Mouse (Mus musculus): ENCODE measurements around the gene Cfap74. TPM values are rescaled to one million over a fixed set of nuclear protein-coding genes. Genes with fewer than 3 reads are reported as not detected.
"Not testable (repeated sequence)": the region's sequence is repeated elsewhere in the genome, so short reads cannot be mapped to it uniquely, and the experiment has no call there.

Cfap74 gene
- polyA plus RNA-seq, 1 experiment = 5.1 TPM

DNA sequence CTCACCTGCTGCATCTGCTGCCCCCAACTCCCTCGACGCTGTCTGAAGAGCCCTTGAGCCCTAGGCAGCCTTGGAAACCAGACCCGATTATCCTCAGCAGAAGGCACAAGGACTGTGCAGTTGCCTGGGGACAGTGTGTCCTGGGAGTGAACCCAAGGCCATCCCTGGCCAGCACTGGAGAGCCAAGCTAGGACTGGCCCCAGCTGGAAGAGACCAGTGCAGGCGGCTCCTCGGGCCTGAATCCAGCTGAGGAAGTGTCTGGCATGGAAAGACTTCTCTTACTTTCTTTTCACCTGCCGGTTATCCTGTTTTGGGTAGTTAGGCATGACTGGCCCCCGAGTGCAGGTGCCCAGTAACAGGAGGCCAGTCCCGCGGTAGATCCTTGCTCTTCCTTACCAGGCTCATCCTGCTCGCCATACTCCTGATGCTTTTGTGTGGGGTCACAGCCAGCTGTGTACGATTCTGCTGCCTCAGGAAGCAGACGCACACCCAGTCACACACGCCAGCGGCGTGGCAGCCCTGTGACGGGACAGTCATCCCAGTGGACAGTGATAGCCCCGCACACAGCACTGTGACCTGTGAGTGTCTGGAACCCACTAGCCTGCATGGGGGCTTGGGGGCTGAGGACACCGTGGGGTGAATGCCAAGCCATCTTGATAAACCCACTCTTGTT is 60.7 kb downstream of the Cfap74 start:
- no peak for TF ChIP-seq CTCF (IDR thresholded peaks at IDR 0.05; ENCODE audit: borderline replicate concordance, extremely low read depth, insufficient read depth, insufficient read length)
- no peak for TF ChIP-seq POLR2A (IDR thresholded peaks at IDR 0.05; ENCODE audit: borderline replicate concordance, extremely low read depth, insufficient read depth, insufficient read length, poor library complexity, severe bottlenecking)
- DNase-seq (ENCODE audit: low read depth) = no peak

- DNase-seq (ENCODE audit: low read depth) = no peak
- TF ChIP-seq CTCF (IDR thresholded peaks at IDR 0.05; ENCODE audit: borderline replicate concordance, extremely low read depth, insufficient read depth, insufficient read length) (no peak), POLR2A (IDR thresholded peaks at IDR 0.05; ENCODE audit: borderline replicate concordance, extremely low read depth, insufficient read depth, insufficient read length, poor library complexity, severe bottlenecking) (no peak)
Measured at GRCm38 (mm10) chr4:155470263-155470953, 61.4 kb downstream of the Cfap74 start.

GRCm38 (mm10) chr4:155470997-155471396 is 62.0 kb downstream of the Cfap74 start:
- TF ChIP-seq POLR2A (IDR thresholded peaks at IDR 0.05; ENCODE audit: borderline replicate concordance, extremely low read depth, insufficient read depth, insufficient read length, poor library complexity, severe bottlenecking) (no peak), CTCF (IDR thresholded peaks at IDR 0.05; ENCODE audit: borderline replicate concordance, extremely low read depth, insufficient read depth, insufficient read length) (no peak)
- DNase-seq (ENCODE audit: low read depth) = no peak

DNA sequence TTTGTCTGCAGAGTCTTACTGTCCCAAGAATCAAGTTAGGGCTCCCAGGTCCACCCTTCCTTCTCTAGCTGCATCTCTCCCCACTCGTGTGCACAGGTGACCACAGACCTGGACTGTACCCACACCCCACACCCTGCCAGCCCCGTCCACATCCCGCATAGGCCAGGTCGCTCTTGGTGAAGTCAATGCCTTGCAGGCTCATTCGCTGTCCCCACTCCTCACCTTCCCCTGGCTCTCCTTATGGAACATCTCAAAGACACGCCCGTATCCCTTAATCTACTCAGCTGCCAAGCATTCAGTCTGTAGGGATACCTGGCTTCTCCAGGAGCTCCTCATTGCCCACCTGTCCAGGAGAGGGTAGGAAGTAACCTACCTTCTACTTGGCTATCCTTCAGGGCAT is 62.4 kb downstream of the Cfap74 start:
- no peak for DNase-seq (ENCODE audit: low read depth)
- TF ChIP-seq POLR2A (IDR thresholded peaks at IDR 0.05; ENCODE audit: borderline replicate concordance, extremely low read depth, insufficient read depth, insufficient read length, poor library complexity, severe bottlenecking) = no peak
- no peak for TF ChIP-seq CTCF (IDR thresholded peaks at IDR 0.05; ENCODE audit: borderline replicate concordance, extremely low read depth, insufficient read depth, insufficient read length)

- peak; percentile 83 for DNase-seq (ENCODE audit: low read depth)
- TF ChIP-seq POLR2A (IDR thresholded peaks at IDR 0.05; ENCODE audit: borderline replicate concordance, extremely low read depth, insufficient read depth, insufficient read length, poor library complexity, severe bottlenecking) (no peak), CTCF (IDR thresholded peaks at IDR 0.05; ENCODE audit: borderline replicate concordance, extremely low read depth, insufficient read depth, insufficient read length) (no peak)
Measured at GRCm38 (mm10) chr4:155472716-155473290, 63.8 kb downstream of the Cfap74 start.

DNA sequence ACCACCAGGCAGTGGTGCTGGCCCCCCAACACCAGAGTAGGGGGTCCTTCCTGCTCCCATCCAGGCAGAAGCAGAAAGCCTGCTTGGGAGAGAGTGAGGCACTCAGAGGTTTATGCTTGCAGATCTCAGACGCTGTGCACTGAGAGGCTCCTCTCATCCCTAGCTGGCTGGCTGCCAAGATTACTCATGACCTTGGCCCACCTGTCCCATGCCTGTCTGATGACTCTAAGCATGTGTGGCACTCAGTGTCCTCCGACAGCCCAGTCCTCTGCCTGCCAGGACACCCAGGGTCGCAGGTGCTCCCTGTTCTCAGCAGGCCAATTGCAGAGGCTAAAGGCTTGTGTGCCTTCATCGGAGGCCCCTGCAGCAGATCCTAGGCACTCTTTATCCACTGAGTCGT is 64.3 kb downstream of the Cfap74 start:
- peak; percentile 27 for DNase-seq (ENCODE audit: low read depth)
- TF ChIP-seq POLR2A (IDR thresholded peaks at IDR 0.05; ENCODE audit: borderline replicate concordance, extremely low read depth, insufficient read depth, insufficient read length, poor library complexity, severe bottlenecking) (no peak), CTCF (IDR thresholded peaks at IDR 0.05; ENCODE audit: borderline replicate concordance, extremely low read depth, insufficient read depth, insufficient read length) (no peak)

DNA sequence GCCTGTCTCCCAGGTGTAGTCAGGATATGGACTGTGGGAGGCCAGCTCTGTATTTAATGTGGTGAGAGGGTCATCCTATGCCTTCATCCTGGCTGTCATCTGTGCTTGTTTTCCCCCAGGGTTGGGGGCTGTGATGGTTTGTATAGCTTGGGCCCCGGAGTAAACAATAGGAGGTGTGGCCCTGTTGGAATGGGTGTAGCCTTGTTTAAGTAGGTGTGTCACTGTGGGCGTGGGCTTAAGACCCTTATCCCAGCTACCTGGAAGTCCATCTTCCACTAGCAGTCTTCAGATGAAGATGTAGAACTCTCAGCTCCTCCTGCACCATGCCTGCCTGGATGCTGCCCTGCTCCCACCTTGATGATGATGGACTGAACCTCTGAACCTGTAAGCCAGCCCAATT is 64.8 kb downstream of the Cfap74 start:
- not testable (repeated sequence) for DNase-seq (ENCODE audit: low read depth)

DNA sequence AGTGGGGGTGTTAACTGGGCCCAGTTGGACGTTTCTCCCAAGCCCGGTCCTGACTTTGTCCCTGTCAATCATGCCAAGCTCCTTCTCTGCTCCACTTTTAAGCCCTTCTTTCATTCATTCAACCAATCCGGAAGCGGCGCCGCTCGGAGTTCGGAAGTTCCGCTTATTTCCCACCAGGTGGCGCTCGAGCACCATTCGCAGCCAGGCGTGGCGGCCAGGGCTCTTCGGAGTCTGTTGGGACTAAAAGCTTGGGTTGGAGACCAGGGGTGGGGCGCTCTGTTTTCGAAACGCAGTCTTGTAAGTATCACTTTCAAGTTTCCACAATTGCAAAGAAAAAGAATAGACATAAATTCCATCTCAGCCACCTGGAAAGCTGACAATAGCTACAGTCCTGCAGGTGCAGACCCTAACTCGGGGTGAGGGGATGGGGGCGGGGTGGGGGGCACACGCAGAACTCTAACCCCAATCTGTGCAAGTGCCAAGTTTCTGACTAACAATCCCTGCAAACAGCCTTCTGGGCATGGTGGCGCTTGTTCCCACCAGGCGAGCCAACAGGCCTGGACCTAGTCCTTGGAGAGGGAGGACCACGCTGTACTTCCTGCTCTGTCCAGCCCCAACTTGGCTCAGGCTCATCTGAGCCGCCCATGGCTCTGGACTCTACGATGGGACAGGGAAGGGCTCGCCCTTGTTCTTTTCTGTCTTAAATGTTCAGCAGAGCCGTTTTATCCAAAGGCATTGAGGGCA is 72.6 kb downstream of the Cfap74 start:
- TF ChIP-seq CTCF (IDR thresholded peaks at IDR 0.05; ENCODE audit: borderline replicate concordance, extremely low read depth, insufficient read depth, insufficient read length) (peak; percentile 97), POLR2A (IDR thresholded peaks at IDR 0.05; ENCODE audit: borderline replicate concordance, extremely low read depth, insufficient read depth, insufficient read length, poor library complexity, severe bottlenecking) (no peak)
- peak; percentile 88 for DNase-seq (ENCODE audit: low read depth)

DNA sequence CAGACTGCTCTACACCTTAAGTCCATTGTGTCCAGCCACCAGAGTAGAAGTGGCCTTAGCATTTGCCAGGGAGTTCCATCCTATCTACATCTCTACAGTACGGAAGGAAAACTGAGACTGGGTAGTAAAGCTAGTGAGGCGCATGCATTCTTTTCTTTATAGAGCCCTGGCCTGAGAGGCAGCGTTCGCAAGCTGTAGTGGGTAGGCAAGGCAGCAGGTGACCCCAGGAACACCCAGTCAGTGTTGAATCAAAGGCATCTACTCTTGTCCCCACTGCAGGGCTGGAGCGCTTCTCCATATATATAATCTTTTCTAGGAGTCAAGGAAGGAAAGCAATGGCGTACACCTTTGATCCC is 73.1 kb downstream of the Cfap74 start:
- no peak for TF ChIP-seq POLR2A (IDR thresholded peaks at IDR 0.05; ENCODE audit: borderline replicate concordance, extremely low read depth, insufficient read depth, insufficient read length, poor library complexity, severe bottlenecking)
- TF ChIP-seq CTCF (IDR thresholded peaks at IDR 0.05; ENCODE audit: borderline replicate concordance, extremely low read depth, insufficient read depth, insufficient read length) = no peak
- no peak for DNase-seq (ENCODE audit: low read depth)

DNA sequence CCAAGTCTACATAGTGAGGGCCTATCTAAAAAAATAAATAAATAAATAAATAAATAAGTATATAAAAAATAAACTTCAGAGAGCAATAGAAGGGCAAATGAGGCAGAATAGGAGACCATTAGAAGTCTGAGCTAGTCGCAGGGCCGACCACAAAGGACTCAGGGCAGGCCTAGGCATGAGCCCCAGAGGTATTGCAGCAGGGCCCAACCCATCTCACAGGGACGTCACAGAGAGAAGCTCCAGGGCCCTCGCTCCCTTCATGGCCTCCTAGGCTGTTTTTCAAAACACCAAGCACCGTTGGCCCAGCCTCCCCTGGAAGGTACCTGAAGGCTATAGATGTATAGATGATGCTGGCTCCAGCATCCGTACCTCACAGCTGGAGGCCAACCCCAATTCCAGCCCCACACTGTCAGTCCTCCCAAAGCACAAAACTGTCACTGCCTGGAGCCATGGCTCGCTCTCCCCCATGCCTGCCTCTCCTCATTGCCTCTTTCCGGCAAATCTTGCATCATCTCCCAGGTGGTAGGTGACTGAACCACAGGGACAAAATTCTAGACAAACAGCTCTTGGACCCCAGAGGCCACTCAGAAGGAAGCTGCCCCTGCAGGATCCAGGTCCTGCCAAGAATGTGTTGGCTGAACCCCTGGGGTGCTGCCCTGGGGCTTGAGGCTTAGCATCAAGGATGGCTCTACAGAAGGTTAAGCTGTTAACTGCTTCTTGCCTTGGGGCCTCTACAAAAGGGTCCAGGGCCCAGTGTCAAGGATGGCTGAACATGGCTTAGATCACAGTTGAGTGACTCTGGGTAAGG is 73.9 kb downstream of the Cfap74 start:
- no peak for TF ChIP-seq CTCF (IDR thresholded peaks at IDR 0.05; ENCODE audit: borderline replicate concordance, extremely low read depth, insufficient read depth, insufficient read length)
- TF ChIP-seq POLR2A (IDR thresholded peaks at IDR 0.05; ENCODE audit: borderline replicate concordance, extremely low read depth, insufficient read depth, insufficient read length, poor library complexity, severe bottlenecking) = no peak
- no peak for DNase-seq (ENCODE audit: low read depth)

DNA sequence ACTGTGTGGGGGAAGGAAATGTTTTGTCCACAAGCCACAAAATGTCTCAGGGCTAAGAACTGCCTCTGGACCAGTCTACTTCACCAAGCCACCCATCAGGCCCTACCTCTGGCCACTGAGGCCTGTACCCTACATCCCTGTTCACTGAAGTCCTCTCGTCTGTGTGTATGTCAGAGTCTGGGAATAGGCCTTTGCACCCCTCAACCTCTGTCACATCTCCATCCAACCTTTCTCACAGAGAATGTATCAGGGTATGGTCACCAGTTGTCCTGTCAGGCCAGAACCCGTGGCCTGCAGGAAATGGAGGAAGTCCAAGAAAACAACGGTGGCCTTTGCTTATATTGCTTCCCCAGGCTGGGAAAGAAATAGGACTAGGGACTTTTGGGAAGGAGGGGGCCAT is 76.5 kb downstream of the Cfap74 start:
- TF ChIP-seq CTCF (IDR thresholded peaks at IDR 0.05; ENCODE audit: borderline replicate concordance, extremely low read depth, insufficient read depth, insufficient read length) = no peak
- no peak for TF ChIP-seq POLR2A (IDR thresholded peaks at IDR 0.05; ENCODE audit: borderline replicate concordance, extremely low read depth, insufficient read depth, insufficient read length, poor library complexity, severe bottlenecking)
- no peak for DNase-seq (ENCODE audit: low read depth)
